22 mouse cellular contexts compared by ENCODE assay signal in genomic region chr10:71009771-71010496, GRCm38 (mm10).
A peak's percentile ranks its signal among the peaks of the same experiment; 100 is the strongest.
DNase-seq lines count a peak whose midpoint lies in the region; ATAC-seq and TF ChIP-seq lines count a peak whose summit lies in the region.
"Had no signal": no experiment of that assay in that cellular context is flagged by ENCODE, and none has a peak within 500 bp of the region (broad histone marks: within the 10 kb centered on the region; RNA-seq: fewer than 3 reads in every experiment).

No protein-coding gene starts in this region.

- H3K4me2 ChIP-seq in lung, embryonic 14.5 days, result no peak overlapping the region
- H3K4me2 ChIP-seq: embryonic facial prominence, embryonic 13.5 days; heart, embryonic 13.5 days; hindbrain, embryonic 14.5 days; intestine, embryonic 15.5 days had no signal

- WGBS in lung, embryonic 14.5 days, result 49% methylated on average over 19 of the region's 19 CpGs
- 94% methylated on average over 19 of the region's 19 CpGs for WGBS in midbrain, embryonic 10.5 days

- H3K4me3 ChIP-seq in gastrocnemius, adult 2 months, result no peak overlapping the region
- H3K4me3 ChIP-seq in lung, embryonic 14.5 days (ENCODE audit: low read depth, low read length), result no peak overlapping the region
- no peak overlapping the region for H3K4me3 ChIP-seq in midbrain, embryonic 10.5 days
- H3K4me3 ChIP-seq: embryonic facial prominence, embryonic 13.5 days; erythroblast, embryonic 14.5 days; forebrain, embryonic 10.5 days; heart, adult 2 months; heart, embryonic 13.5 days; intestine, embryonic 15.5 days had no signal

- no peaks in the 10 kb centered on the region for H3K27me3 ChIP-seq in lung, embryonic 14.5 days (ENCODE audit: insufficient read depth, low read length)
- no peaks in the 10 kb centered on the region for H3K27me3 ChIP-seq in midbrain, embryonic 10.5 days (ENCODE audit: low read depth, poor library complexity, severe bottlenecking)
- H3K27me3 ChIP-seq: embryonic facial prominence, embryonic 13.5 days; heart, embryonic 13.5 days; intestine, embryonic 15.5 days; Patski had no signal

- peak overlapping the region; percentile 28; the same call in 1 of the 2 replicates for H3K27ac ChIP-seq in gastrocnemius, adult 2 months
- no peak overlapping the region for H3K27ac ChIP-seq in lung, embryonic 14.5 days (ENCODE audit: low read depth)
- no peak overlapping the region for H3K27ac ChIP-seq in midbrain, embryonic 10.5 days (replicated peaks)
- H3K27ac ChIP-seq: embryonic facial prominence, embryonic 13.5 days; forebrain, embryonic 10.5 days; heart, adult 2 months; heart, embryonic 13.5 days; hindbrain, embryonic 14.5 days; intestine, embryonic 15.5 days had no signal

- intact Hi-C loops in gastrocnemius, adult 2 months (cut with DNase I), result no loop called here
- intact Hi-C loops in heart, postnatal 10 days (cut with DNase I), result no loop called here

- H3K4me1 ChIP-seq in lung, embryonic 14.5 days (ENCODE audit: insufficient read depth), result peaks cover 11% of the 10 kb centered on the region; the same call in 1 of the 2 replicates
- no peaks in the 10 kb centered on the region for H3K4me1 ChIP-seq in midbrain, embryonic 10.5 days
- H3K4me1 ChIP-seq: forebrain, embryonic 10.5 days; intestine, embryonic 15.5 days had no signal

- H3K36me3 ChIP-seq in lung, embryonic 14.5 days (ENCODE audit: insufficient read depth), result no peaks in the 10 kb centered on the region
- H3K36me3 ChIP-seq in midbrain, embryonic 10.5 days, result no peaks in the 10 kb centered on the region
- H3K36me3 ChIP-seq: embryonic facial prominence, embryonic 13.5 days; forebrain, embryonic 10.5 days; heart, embryonic 13.5 days; intestine, embryonic 15.5 days had no signal

- H3K9me3 ChIP-seq in lung, embryonic 14.5 days (ENCODE audit: low read depth, low read length), result no peaks in the 10 kb centered on the region
- no peaks in the 10 kb centered on the region for H3K9me3 ChIP-seq in midbrain, embryonic 10.5 days (replicated peaks)
- H3K9me3 ChIP-seq: embryonic facial prominence, embryonic 13.5 days; forebrain, embryonic 10.5 days; heart, embryonic 13.5 days; intestine, embryonic 15.5 days had no signal

- DNase-seq in gastrocnemius, adult 2 months, result no peak
- DNase-seq in gastrocnemius, postnatal 25 days, result no peak
- peak; percentile 10 to 21 for DNase-seq in heart, postnatal 10 days
- no peak for DNase-seq in heart, adult 8-10 months (ENCODE audit: low spot score)
- DNase-seq in lung, embryonic 14.5 days, result peak; percentile 21
- no peak for DNase-seq in lung, postnatal 36 days
- no peak for DNase-seq in midbrain, embryonic 10.5 days (ENCODE audit: low spot score)
- DNase-seq: adrenal gland, postnatal 14 days; cerebellum, adult 11-12 months; cerebellum, adult 9-10 months; cerebellum, postnatal 25 days; heart, adult 2 months; heart, postnatal 36 days had no signal

- TF ChIP-seq CTCF in gastrocnemius, adult 2 months (IDR thresholded peaks at IDR 0.05), result no peak
- no peak for TF ChIP-seq CTCF in lung, embryonic 14.5 days (IDR thresholded peaks at IDR 0.05; ENCODE audit: low read depth)

- H3K9ac ChIP-seq in lung, embryonic 14.5 days, result no peak overlapping the region
- H3K9ac ChIP-seq: embryonic facial prominence, embryonic 13.5 days; heart, embryonic 13.5 days; hindbrain, embryonic 14.5 days; intestine, embryonic 15.5 days had no signal

- ATAC-seq in lung, embryonic 14.5 days (ENCODE audit: insufficient read depth), result no peak
- ATAC-seq: activated CD4-positive, CD25-positive, alpha-beta regulatory T cell, adult 4 months; forebrain, embryonic 14.5 days; intestine, embryonic 15.5 days; Patski had no signal

Comparison
In these comparisons a context has a peak if more than half of its experiments do, and no peak if none do; other contexts are left out.
1. DNase-seq: peak in heart, postnatal 10 days (2 of 2) and lung, embryonic 14.5 days (single experiment); none in gastrocnemius, adult 2 months (single experiment), gastrocnemius, postnatal 25 days (single experiment), heart, adult 8-10 months (single experiment), lung, postnatal 36 days (single experiment) and midbrain, embryonic 10.5 days (single experiment).